Mouse (Mus musculus) CH12.LX (cell line): ENCODE measurements around the gene S100a2. TPM values are rescaled to one million over a fixed set of nuclear protein-coding genes. Genes with fewer than 3 reads are reported as not detected.

Source experiments
- DNase-seq: peaks from one replicate; pipeline ENCODE4 v3.0.0-alpha.2; 2013; ENCODE audit errors: extremely low read depth
- H3K27ac ChIP-seq: 2 replicates; pipeline ENCODE4 v1.5.1; 2012; ENCODE audit warnings: low read depth, mild to moderate bottlenecking, control low read depth, moderate library complexity; ENCODE audit not compliant: insufficient read depth
- H3K27me3 ChIP-seq: replicated peaks from 2 replicates; pipeline ENCODE3; 2012; ENCODE audit warnings: inconsistent platforms
- H3K36me3 ChIP-seq, 2 experiments: replicated peaks in 1 of 2; 2 replicates each; pipeline versions ENCODE3 to v1.6.1; 2012; ENCODE audit warnings: inconsistent platforms in 1 of 2, low read length in 1 of 2, mild to moderate bottlenecking in 1 of 2, mixed read lengths in 1 of 2, moderate library complexity in 1 of 2; ENCODE audit not compliant: control insufficient read depth in 1 of 2, insufficient read depth in 1 of 2
- H3K4me1 ChIP-seq, 2 experiments: 2 replicates each; pipeline ENCODE4 v1.6.1; 2012; ENCODE audit warnings: inconsistent platforms in 1 of 2, moderate library complexity in 1 of 2; ENCODE audit not compliant: insufficient read depth in 2 of 2, control insufficient read depth in 1 of 2
- H3K4me2 ChIP-seq: 2 replicates; pipeline ENCODE4 v1.6.1; 2012; ENCODE audit warnings: low read depth, mild to moderate bottlenecking, control low read depth; ENCODE audit not compliant: poor library complexity, insufficient read depth, severe bottlenecking
- H3K4me3 ChIP-seq, 3 experiments: fragments of 150-350 bp in 1 of 3; sonication (generic) in 1 of 3; replicated peaks in 1 of 3; 2 replicates each; pipeline versions ENCODE3 to v1.5.1; 2011 to 2012; ENCODE audit warnings: low read depth in 2 of 3, low read length in 2 of 3, mild to moderate bottlenecking in 2 of 3, moderate library complexity in 2 of 3, control low read depth in 1 of 3, improper control_type of control experiment in 1 of 3, inconsistent platforms in 1 of 3, mixed read lengths in 1 of 3; ENCODE audit not compliant: poor library complexity in 1 of 3
- H3K79me2 ChIP-seq: replicated peaks from 2 replicates; pipeline ENCODE4 v1.6.1; 2012; ENCODE audit warnings: mild to moderate bottlenecking, moderate library complexity; ENCODE audit not compliant: control insufficient read depth, poor library complexity, insufficient read depth, severe bottlenecking; ENCODE audit errors: extremely low read depth
- H3K9ac ChIP-seq: 2 replicates; pipeline ENCODE4 v1.6.1; 2012; ENCODE audit warnings: low read depth, mild to moderate bottlenecking, control low read depth, moderate library complexity; ENCODE audit not compliant: insufficient read depth
- H3K9me3 ChIP-seq: replicated peaks from 2 replicates; pipeline ENCODE3; 2012; ENCODE audit warnings: low read length, inconsistent platforms, mixed read lengths
- E2F4 ChIP-seq: IDR thresholded peaks from 2 replicates; pipeline ENCODE4 v1.6.1; 2011; ENCODE audit warnings: low read depth, low read length, improper control_type of control experiment; ENCODE audit not compliant: insufficient replicate concordance
- ELF1 ChIP-seq: IDR thresholded peaks from 2 replicates; pipeline ENCODE4 v1.6.1; 2014; ENCODE audit warnings: low read depth, mild to moderate bottlenecking, inconsistent platforms, low read length, improper control_type of control experiment
- ETS1 ChIP-seq: conservative IDR thresholded peaks from 2 replicates; pipeline ENCODE4 v1.6.1; 2012; ENCODE audit warnings: low read depth, mild to moderate bottlenecking, inconsistent platforms, low read length, improper control_type of control experiment, moderate library complexity
- GABPA ChIP-seq: IDR thresholded peaks from 2 replicates; pipeline ENCODE4 v1.6.1; 2012; ENCODE audit warnings: low read depth, low read length, improper control_type of control experiment, inconsistent platforms; ENCODE audit not compliant: insufficient replicate concordance
- HCFC1 ChIP-seq: IDR thresholded peaks from 2 replicates; pipeline ENCODE4 v1.6.1; 2012; ENCODE audit warnings: low read depth, mild to moderate bottlenecking, inconsistent platforms, low read length, improper control_type of control experiment
- IRF4 ChIP-seq: IDR thresholded peaks from 2 replicates; pipeline ENCODE4 v1.6.1; 2014; ENCODE audit warnings: low read depth, mild to moderate bottlenecking, inconsistent platforms, low read length, improper control_type of control experiment
- JUND ChIP-seq: conservative IDR thresholded peaks from 2 replicates; pipeline ENCODE4 v1.6.1; 2011; ENCODE audit warnings: low read depth, low read length, improper control_type of control experiment
- MAFK ChIP-seq: IDR thresholded peaks from 2 replicates; pipeline ENCODE4 v1.6.1; 2011; ENCODE audit warnings: low read length, improper control_type of control experiment; ENCODE audit not compliant: insufficient replicate concordance
- MAZ ChIP-seq: IDR thresholded peaks from 2 replicates; pipeline ENCODE4 v1.6.1; 2012; ENCODE audit warnings: low read depth, mild to moderate bottlenecking, inconsistent platforms, low read length, improper control_type of control experiment, moderate library complexity
- MYC ChIP-seq: IDR thresholded peaks from 2 replicates; pipeline ENCODE4 v1.6.1; 2011; ENCODE audit warnings: low read depth, mild to moderate bottlenecking, improper control_type of control experiment, low read length
- POLR2A ChIP-seq: IDR thresholded peaks from 2 replicates; pipeline ENCODE4 v1.6.1; 2011; ENCODE audit warnings: low read depth, mild to moderate bottlenecking, improper control_type of control experiment, low read length
- POLR2AphosphoS2 ChIP-seq: IDR thresholded peaks from 2 replicates; pipeline ENCODE4 v1.6.1; 2011; ENCODE audit warnings: low read depth, low read length, improper control_type of control experiment
- SIN3A ChIP-seq: IDR thresholded peaks from 2 replicates; pipeline ENCODE4 v1.6.1; 2012; ENCODE audit warnings: low read length, improper control_type of control experiment, inconsistent platforms
- SMC3 ChIP-seq: IDR thresholded peaks from 2 replicates; pipeline ENCODE4 v1.6.1; 2011; ENCODE audit warnings: low read depth, low read length, improper control_type of control experiment
- UBTF ChIP-seq: IDR thresholded peaks from 2 replicates; pipeline ENCODE4 v1.6.1; 2012; ENCODE audit warnings: low read depth, mild to moderate bottlenecking, inconsistent platforms, low read length, improper control_type of control experiment, moderate library complexity
- ZC3H11A ChIP-seq: IDR thresholded peaks from 2 replicates; pipeline ENCODE4 v1.6.1; 2012; ENCODE audit warnings: low read depth, mild to moderate bottlenecking, inconsistent platforms, low read length, improper control_type of control experiment
- dilution Hi-C: fragments of 300-500 bp; cut with MboI; formaldehyde crosslinking; loops from 2 replicates; pipeline ENCODE4 v1.14.3; 2020; ENCODE audit warnings: low sequenced_read_pairs; ENCODE audit not compliant: extremely low pct_unique_long_range_greater_than_20kb, extremely low pct_ligation_motif_present
- in situ Hi-C: fragments of 300-500 bp; cut with MboI; formaldehyde crosslinking; loops from 3 replicates; pipeline ENCODE4 v1.14.3; 2019; ENCODE audit warnings: low sequenced_read_pairs, low pct_ligation_motif_present, low pct_unique_long_range_greater_than_20kb, mixed read lengths
- polyA plus RNA-seq: library from polyadenylated mRNA; unstranded; fragments of >175 nt; gene quantifications from 2 replicates; pipeline ENCODE4 v1.2.1, GENCODE M21; 2012; ENCODE audit warnings: low read depth; ENCODE audit not compliant: insufficient read length
- total RNA-seq, 2 experiments: library from RNA; depleted of rRNA; stranded (reverse); fragments of 300-350 nt in 1 of 2; fragments of >200 nt in 1 of 2; gene quantifications; 2 replicates each; pipeline ENCODE4 v1.2.3; 2012 to 2014

The S100a2 gene
- total and polyA plus RNA-seq, 3 experiments: not detected

DNA sequence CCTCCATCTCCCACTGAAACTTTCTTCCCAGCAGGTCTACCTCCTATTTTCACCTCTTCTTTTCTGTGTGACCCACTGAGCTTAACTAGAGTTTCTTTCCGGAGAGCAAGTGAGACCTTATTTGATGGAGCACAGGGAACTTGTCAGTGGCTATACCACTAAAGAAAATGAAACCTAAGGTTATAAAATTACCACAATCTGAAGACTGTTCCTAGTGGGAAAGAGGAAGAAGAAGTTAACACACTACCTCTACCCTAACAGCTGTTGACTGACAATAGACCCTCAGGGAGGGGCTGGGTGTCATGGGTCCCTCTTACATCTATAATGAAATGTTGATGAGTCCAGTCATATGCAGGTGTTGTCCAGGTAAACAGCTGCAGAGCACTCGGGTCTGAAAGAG, 41.9 kb downstream of the S100a2 start:
- TF ChIP-seq UBTF (no peak), SIN3A (no peak), HCFC1 (no peak), MAFK (no peak), SMC3 (no peak), JUND (no peak), IRF4 (no peak)
- H3K9me3 ChIP-seq: no peaks in the 10 kb centered on the region
- in situ Hi-C loops: no loop called here

DNA sequence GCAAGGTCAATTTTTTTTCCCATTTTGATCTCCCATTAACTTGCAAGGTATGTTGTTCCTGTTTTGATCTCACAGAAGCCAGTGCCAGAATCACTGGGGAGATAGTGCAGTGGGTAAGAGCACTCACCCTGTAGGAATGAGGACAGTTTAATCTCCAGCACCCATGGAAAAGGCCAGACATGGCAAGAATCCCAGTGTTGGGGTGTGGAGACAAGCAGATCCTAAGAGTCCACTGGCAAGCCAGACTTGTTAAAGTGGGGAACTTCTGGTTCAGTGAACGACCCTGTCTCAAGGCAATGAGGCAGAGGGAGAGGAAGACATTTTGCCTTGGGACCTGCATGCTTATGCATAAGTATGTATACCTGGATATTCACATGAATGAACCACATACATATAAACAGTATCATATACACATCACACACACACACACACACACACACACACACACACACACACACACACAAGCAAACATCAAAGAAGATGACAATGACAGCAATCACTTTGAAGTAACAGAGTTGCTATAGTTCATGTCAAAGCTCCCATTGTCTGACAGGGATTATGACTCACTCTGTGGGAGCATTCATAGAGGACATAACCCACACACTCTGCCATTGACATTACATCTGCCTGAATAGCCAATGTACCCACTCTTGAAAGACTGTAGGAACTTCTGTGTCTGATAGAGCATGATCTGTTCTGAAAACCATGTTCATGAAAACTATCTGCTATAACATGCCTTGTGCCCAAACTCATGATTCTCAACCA, 48.6 kb downstream of the S100a2 start:
- in situ Hi-C loops (no loop called here), dilution Hi-C loops (no loop called here)
- Histone ChIP-seq H3K36me3 (no peaks in the 10 kb centered on the region), H3K9ac (no peak overlapping the region), H3K79me2 (no peaks in the 10 kb centered on the region), H3K27ac (no peak overlapping the region), H3K4me3 (no peak overlapping the region), H3K4me1 (no peaks in the 10 kb centered on the region), H3K27me3 (peaks cover 30% of the 10 kb centered on the region), H3K4me2 (no peak overlapping the region), H3K9me3 (no peaks in the 10 kb centered on the region)
- TF ChIP-seq MYC (no peak), POLR2A (no peak), E2F4 (no peak), ELF1 (no peak), SIN3A (no peak), ZC3H11A (no peak), POLR2AphosphoS2 (no peak), GABPA (no peak), ETS1 (no peak), MAZ (no peak)
- no peak for DNase-seq

More for the DNA sequence above, 41.9 kb downstream of the S100a2 start:
- no peaks in the 10 kb centered on the region for H3K79me2 ChIP-seq
- H3K4me1 ChIP-seq: no peaks in the 10 kb centered on the region
- no peak for DNase-seq
- H3K9ac ChIP-seq: no peak overlapping the region
- dilution Hi-C loops: no loop called here
- no peaks in the 10 kb centered on the region for H3K36me3 ChIP-seq
- no peak overlapping the region for H3K4me3 ChIP-seq
- no peak overlapping the region for H3K4me2 ChIP-seq
- peaks cover 9% of the 10 kb centered on the region for H3K27me3 ChIP-seq
- H3K27ac ChIP-seq: no peak overlapping the region
